In the genomic region with DNA sequence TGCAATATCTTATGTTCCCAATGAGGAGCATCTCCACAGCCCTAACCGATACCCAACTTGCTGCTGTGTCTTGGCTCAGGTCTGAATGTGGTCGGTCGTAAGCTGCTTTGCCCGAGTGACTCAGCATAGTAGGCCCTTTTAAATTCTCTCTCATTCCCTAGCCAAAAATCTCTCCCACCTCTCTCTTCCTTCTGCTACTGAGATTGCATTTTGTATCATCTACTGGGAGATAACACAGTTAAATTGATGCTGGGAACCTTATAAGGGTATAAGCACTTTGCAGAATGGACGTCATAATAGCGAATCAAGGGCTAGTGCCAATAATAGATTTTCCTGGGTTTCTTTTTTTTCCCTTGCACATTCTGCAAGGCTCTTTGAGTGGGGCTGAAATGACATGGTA, we compare ENCODE assay signal across 26 mouse cellular contexts. TPM values are rescaled to one million over a fixed set of nuclear protein-coding genes. Genes with fewer than 3 reads are reported as not detected.
DNase-seq lines count a peak whose midpoint lies in the region; ATAC-seq and TF ChIP-seq lines count a peak whose summit lies in the region.
"Had no signal": no experiment of that assay in that cellular context is flagged by ENCODE, and none has a peak within 500 bp of the region (broad histone marks: within the 10 kb centered on the region; RNA-seq: fewer than 3 reads in every experiment).

No protein-coding gene starts in this region.

- H3K9ac ChIP-seq in hindbrain, embryonic 11.5 days (ENCODE audit: low read depth, low read length): no peak overlapping the region
- H3K9ac ChIP-seq: embryonic facial prominence, embryonic 12.5 days; heart, embryonic 13.5 days; limb, embryonic 13.5 days; lung, embryonic 15.5 days; neural tube, embryonic 12.5 days had no signal

- whole genome bisulfite sequencing in hindbrain, embryonic 11.5 days: 88% methylated on average over 6 of the region's 6 CpGs

- peak; percentile 15 for DNase-seq in left cerebral cortex, adult 11 months (ENCODE audit: low spot score)
- no peak for DNase-seq in left cerebral cortex, postnatal 4 days
- peak; percentile 50 to 53 for DNase-seq in frontal cortex, adult 2 months (ENCODE audit: extremely low spot score in 1 of 2, low spot score in 1 of 2)
- DNase-seq in left cerebral cortex, adult 2 months (ENCODE audit: extremely low spot score in 1 of 2, low spot score in 2 of 2): peak in 1 of 2 experiments; percentile 9
- peak; percentile 26 to 40 for DNase-seq in right cerebral cortex, postnatal 36 days (ENCODE audit: low spot score in 2 of 2)
- no peak for DNase-seq in thymus, postnatal 4 days
- DNase-seq in hindbrain, embryonic 11.5 days (ENCODE audit: low spot score): no peak
- DNase-seq: cerebellum, adult 8-10 months; embryo, embryonic 11 days; gastrocnemius, postnatal 10 days; heart, postnatal 10 days; kidney, adult 2 months; kidney, postnatal 36 days had no signal

- no peak for TF ChIP-seq CTCF in left cerebral cortex, adult 2 months (IDR thresholded peaks at IDR 0.05)

- H3K36me3 ChIP-seq in hindbrain, embryonic 11.5 days (ENCODE audit: control insufficient read depth, insufficient read depth, low read length): no peaks in the 10 kb centered on the region
- H3K36me3 ChIP-seq: embryonic facial prominence, embryonic 12.5 days; heart, embryonic 13.5 days; hindbrain, embryonic 10.5 days; limb, embryonic 13.5 days; lung, embryonic 15.5 days; midbrain, embryonic 10.5 days; neural tube, embryonic 12.5 days had no signal

- peak overlapping the region; percentile 41 for H3K27ac ChIP-seq in left cerebral cortex, adult 2 months
- H3K27ac ChIP-seq in hindbrain, embryonic 11.5 days (ENCODE audit: low read depth, low read length): no peak overlapping the region
- H3K27ac ChIP-seq: embryonic facial prominence, embryonic 12.5 days; heart, embryonic 13.5 days; hindbrain, embryonic 10.5 days; limb, embryonic 13.5 days; lung, embryonic 15.5 days; midbrain, embryonic 10.5 days; neural tube, embryonic 12.5 days had no signal

- no peaks in the 10 kb centered on the region for H3K4me1 ChIP-seq in hindbrain, embryonic 11.5 days (replicated peaks; ENCODE audit: control insufficient read depth, insufficient read depth, low read length)
- H3K4me1 ChIP-seq: embryonic facial prominence, embryonic 12.5 days; heart, embryonic 13.5 days; hindbrain, embryonic 10.5 days; limb, embryonic 13.5 days; lung, embryonic 15.5 days; midbrain, embryonic 10.5 days; neural tube, embryonic 12.5 days had no signal

- intact Hi-C loops in left cerebral cortex, postnatal 4 days (cut with DNase I): no loop called here
- intact Hi-C loops in left cerebral cortex, adult 2 months (cut with DNase I): loop anchor here (1.0 to 10.0 kb wide), 5 partner anchors 73 to 1335 kb away; no protein-coding TSS in a partner anchor

- H3K27me3 ChIP-seq in hindbrain, embryonic 11.5 days (ENCODE audit: control insufficient read depth, insufficient read depth, low read length): no peaks in the 10 kb centered on the region
- H3K27me3 ChIP-seq: embryonic facial prominence, embryonic 12.5 days; heart, embryonic 13.5 days; limb, embryonic 13.5 days; lung, embryonic 15.5 days; neural tube, embryonic 12.5 days had no signal

- no peak overlapping the region for H3K4me2 ChIP-seq in hindbrain, embryonic 11.5 days (replicated peaks; ENCODE audit: low read depth, low read length)
- H3K4me2 ChIP-seq: embryonic facial prominence, embryonic 12.5 days; heart, embryonic 13.5 days; limb, embryonic 13.5 days; liver, embryonic 11.5 days; lung, embryonic 15.5 days; neural tube, embryonic 12.5 days had no signal

- no peaks in the 10 kb centered on the region for H3K9me3 ChIP-seq in hindbrain, embryonic 11.5 days (ENCODE audit: control insufficient read depth, low read length)
- H3K9me3 ChIP-seq: embryonic facial prominence, embryonic 12.5 days; heart, embryonic 13.5 days; hindbrain, embryonic 10.5 days; limb, embryonic 13.5 days; lung, embryonic 15.5 days; midbrain, embryonic 10.5 days; neural tube, embryonic 12.5 days had no signal

- H3K4me3 ChIP-seq in left cerebral cortex, adult 2 months: no peak overlapping the region
- H3K4me3 ChIP-seq in hindbrain, embryonic 11.5 days (ENCODE audit: low read depth, low read length): no peak overlapping the region
- H3K4me3 ChIP-seq: embryonic facial prominence, embryonic 12.5 days; heart, embryonic 13.5 days; hindbrain, embryonic 10.5 days; limb, embryonic 13.5 days; lung, embryonic 15.5 days; midbrain, embryonic 10.5 days; myocyte; neural tube, embryonic 12.5 days had no signal

- ATAC-seq in hindbrain, embryonic 11.5 days (ENCODE audit: low FRiP score): no peak
- ATAC-seq: CD4-positive, CD25-positive, alpha-beta regulatory T cell, adult 4 months; forebrain, embryonic 14.5 days; hindbrain, embryonic 16.5 days had no signal

RNA-seq across cellular contexts. Expression of gene Bdnf, which starts 54.8 kb away (rescaled TPM):
- 1 to 10 TPM; 3.7 to 5.0 TPM for total RNA-seq in left cerebral cortex, postnatal 4 days (2021)
- polyA plus RNA-seq in frontal cortex, adult 2 months (2012; rRNA removed): 8.2 and 8.8 TPM in 2 replicates
- 10 to 100 TPM; 35.5 to 39.3 TPM for total RNA-seq in left cerebral cortex, adult 2 months (2021)
- 2.8 and 3.0 TPM in 2 replicates for polyA plus RNA-seq in hindbrain, embryonic 11.5 days (2014; fragmentation: Nextera tagmentation; extraction: Ambion mirVana)
- total RNA-seq: megakaryocyte progenitor cell, adult 5-6 weeks had no signal
- polyA plus RNA-seq: CD4-positive, CD25-positive, alpha-beta regulatory T cell, adult 4 months had no signal

Comparison
In these comparisons a context has a peak if more than half of its experiments do, and no peak if none do; other contexts are left out.
1. DNase-seq: peak in left cerebral cortex, adult 11 months (single experiment), frontal cortex, adult 2 months (2 of 2) and right cerebral cortex, postnatal 36 days (2 of 2); none in left cerebral cortex, postnatal 4 days (single experiment), thymus, postnatal 4 days (single experiment) and hindbrain, embryonic 11.5 days (single experiment).
2. RNA of gene Bdnf, which starts 54.8 kb away (total RNA-seq): 35.5 to 39.3 TPM in left cerebral cortex, adult 2 months; 3.7 to 5.0 TPM in left cerebral cortex, postnatal 4 days; every median in the first group is over 4 times any median in the second.